Mouse (Mus musculus): Measurements from ENCODE around the gene Ppm1l.

GRCm38 (mm10) chr3:69374983-69375382 lies 58.3 kb downstream of the Ppm1l start:
- no peak for TF ChIP-seq CTCF (IDR thresholded peaks at IDR 0.05 in 2 of 3, conservative IDR thresholded peaks at IDR 0.05 in 1 of 3; ENCODE audit: control insufficient read depth in 1 of 3, insufficient read depth in 1 of 3, low read depth in 2 of 3, low read length in 3 of 3, poor library complexity in 1 of 3, severe bottlenecking in 1 of 3)
- no peak for TF ChIP-seq GATA1 (IDR thresholded peaks at IDR 0.05; ENCODE audit: low read depth, low read length)
- TF ChIP-seq MYB (IDR thresholded peaks at IDR 0.05; ENCODE audit: low read depth, low read length) = no peak
- no peak for TF ChIP-seq SIN3A (IDR thresholded peaks at IDR 0.05; ENCODE audit: low read length)
- TF ChIP-seq POLR2A (IDR thresholded peaks at IDR 0.05; ENCODE audit: control insufficient read depth in 1 of 2, insufficient read depth in 1 of 2, low read depth in 1 of 2, low read length in 2 of 2, poor library complexity in 1 of 2) = no peak
